Mouse (Mus musculus) megakaryocyte, embryonic 14.5 days (primary cell): ENCODE data around the gene Dcn.

Experiments
- FLI1 ChIP-seq: IDR thresholded peaks from 2 replicates; pipeline ENCODE4 v1.6.1; 2012; ENCODE audit warnings: low read length, inconsistent platforms, mixed read lengths
- GATA1 ChIP-seq: IDR thresholded peaks from 3 replicates; pipeline ENCODE4 v1.6.1; 2012; ENCODE audit warnings: mixed read lengths, low read length, inconsistent platforms, borderline replicate concordance

GRCm38 (mm10) chr10:97453529-97453928 lies 25.9 kb upstream of the Dcn start:
- TF ChIP-seq GATA1 (no peak), FLI1 (no peak)
